Mouse (Mus musculus) urinary bladder, postnatal 10 days (tissue): Measurements from ENCODE around the gene Fam209.

ENCODE experiments used
- DNase-seq: peaks from one replicate; pipeline ENCODE4 v3.0.0; 2022; ENCODE audit warnings: low spot score

Fam209 gene

GRCm38 (mm10) chr2:172477860-172478259 is 5.5 kb downstream of the Fam209 start:
- no peak for DNase-seq

DNA sequence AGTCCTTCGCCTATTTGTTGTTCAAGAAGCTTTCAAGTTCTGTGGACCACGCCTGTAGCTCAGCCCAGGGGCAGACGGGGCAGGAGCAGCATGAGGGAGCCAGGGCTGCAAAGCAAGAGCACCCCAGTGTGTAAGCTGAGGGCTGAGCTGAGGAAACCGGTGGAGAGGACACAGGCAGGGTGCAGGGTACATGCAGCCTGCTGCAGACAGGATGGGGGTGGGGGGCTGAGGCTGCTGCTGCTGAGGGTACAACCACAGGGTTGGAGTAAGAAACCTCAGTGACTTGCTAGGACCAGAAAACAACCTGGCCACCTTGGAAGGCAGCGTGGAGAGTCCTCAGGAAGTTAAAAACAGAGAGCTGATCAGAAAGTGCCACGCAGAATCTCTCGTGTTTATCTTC is 8.0 kb downstream of the Fam209 start:
- no peak for DNase-seq

DNA sequence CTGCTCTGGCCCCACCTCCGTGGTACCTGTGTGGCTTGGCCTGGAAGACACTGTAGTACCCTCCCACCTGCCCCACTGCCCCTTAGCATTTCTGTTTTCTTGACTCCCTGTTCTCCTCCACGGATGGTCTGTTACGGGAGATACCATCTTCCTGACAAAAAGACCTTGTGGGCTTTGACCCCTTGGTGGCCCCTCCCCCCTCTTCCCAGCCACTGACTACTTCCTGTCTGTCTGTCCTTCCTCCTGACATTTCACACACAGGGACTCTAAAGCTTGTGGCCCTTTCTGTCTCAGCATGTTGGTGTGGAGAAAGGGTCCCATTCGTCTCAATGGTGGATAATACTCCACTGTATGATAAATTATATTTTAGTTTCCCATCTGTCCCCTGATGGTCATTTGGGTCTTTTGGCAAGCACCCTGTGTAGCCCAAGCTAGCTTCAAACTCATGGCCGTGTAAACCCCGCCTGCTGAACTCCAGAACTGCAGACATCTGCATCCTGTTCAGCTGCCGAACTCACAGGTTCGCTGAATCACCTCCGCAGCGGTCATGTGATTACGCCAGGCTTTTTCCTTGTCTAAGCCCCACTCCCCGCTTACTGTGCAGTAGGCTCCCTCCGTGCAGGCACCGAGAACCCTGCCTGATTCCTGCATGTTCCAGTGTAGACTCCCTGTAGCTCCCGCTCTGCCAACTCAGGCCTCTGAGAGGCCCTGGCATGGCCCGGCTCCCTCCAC is 9.5 kb downstream of the Fam209 start:
- DNase-seq = no peak

- no peak for DNase-seq
Observed at GRCm38 (mm10) chr2:172483766-172484413, 11.6 kb downstream of the Fam209 start.

GRCm38 (mm10) chr2:172484696-172485370 is 12.5 kb downstream of the Fam209 start:
- no peak for DNase-seq

DNA sequence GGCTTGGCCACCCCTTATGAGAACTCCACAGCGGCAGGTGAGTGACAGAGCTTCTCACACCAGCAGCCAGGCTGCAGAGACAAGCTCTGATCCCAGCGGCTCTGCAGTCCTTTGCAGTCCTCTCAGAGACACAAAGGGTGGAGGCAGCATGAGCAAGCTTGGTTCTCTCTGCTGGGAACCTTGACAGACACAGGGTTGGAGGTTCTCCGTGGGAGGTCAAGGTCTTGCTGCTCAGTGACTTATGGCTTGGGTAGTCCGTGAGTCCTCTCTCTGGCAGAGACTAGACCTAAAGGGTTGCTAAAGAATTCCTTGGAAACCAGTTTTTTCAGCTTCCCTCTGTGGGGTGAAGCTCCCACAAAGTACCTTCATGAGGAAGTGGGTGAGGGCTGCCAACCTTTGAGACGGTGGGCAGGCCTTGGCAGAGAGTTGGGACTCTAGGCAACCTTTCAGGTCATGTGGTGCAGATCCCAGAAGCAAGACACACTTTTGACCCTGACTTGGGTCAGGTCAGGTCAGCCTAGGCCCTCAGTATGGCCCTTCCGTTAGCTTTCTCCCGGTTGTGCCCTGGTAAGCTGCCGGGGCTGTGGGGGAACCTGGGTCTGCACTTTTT is 24.5 kb downstream of the Fam209 start:
- DNase-seq = no peak

GRCm38 (mm10) chr2:172498823-172499222 is 26.5 kb downstream of the Fam209 start:
- no peak for DNase-seq

GRCm38 (mm10) chr2:172500752-172501316 is 28.5 kb downstream of the Fam209 start:
- no peak for DNase-seq

- DNase-seq = no peak
Observed at GRCm38 (mm10) chr2:172501341-172501740, 29.0 kb downstream of the Fam209 start.

GRCm38 (mm10) chr2:172502168-172502567 is 29.8 kb downstream of the Fam209 start:
- no peak for DNase-seq

GRCm38 (mm10) chr2:172506121-172506520 is 33.8 kb downstream of the Fam209 start:
- DNase-seq = no peak

- no peak for DNase-seq
Observed at GRCm38 (mm10) chr2:172510056-172510712, 37.9 kb downstream of the Fam209 start.

GRCm38 (mm10) chr2:172510899-172511298 is 38.6 kb downstream of the Fam209 start:
- DNase-seq = no peak

DNA sequence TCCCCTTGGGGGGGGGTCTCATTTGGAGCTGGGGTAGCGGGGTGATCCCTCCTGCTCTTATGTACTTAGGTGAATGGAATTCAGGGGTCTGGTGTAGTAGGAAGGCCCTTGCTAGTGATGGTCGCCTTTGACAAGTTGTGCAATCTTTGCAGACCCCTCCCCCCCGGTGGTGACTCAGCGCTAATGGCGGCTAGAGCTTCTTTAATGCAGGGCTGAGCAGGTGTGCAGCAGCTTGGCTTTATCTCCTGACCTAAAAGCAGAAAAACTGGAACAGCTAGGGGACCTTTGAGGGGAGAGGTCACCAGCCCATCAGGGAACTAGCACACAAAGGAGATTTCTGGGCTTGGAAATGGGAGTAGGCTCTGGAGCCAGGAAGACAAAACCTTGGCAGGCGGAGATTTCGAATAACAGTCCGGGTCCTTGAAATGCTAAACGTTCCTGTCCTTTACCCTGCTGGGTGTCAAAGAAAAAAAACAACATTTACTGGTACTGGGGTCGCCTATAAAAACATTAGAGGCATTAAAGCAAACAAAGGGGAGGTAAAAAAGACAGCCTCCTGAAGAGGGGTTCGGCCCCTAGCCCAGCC is 44.2 kb downstream of the Fam209 start:
- no peak for DNase-seq

- DNase-seq = no peak
Observed at GRCm38 (mm10) chr2:172520616-172521371, 48.5 kb downstream of the Fam209 start.

- no peak for DNase-seq
Observed at GRCm38 (mm10) chr2:172522528-172522927, 50.2 kb downstream of the Fam209 start.
